Mouse (Mus musculus) Patski (cell line): ENCODE measurements at regions not wholly inside any gene's neighbourhood (a gene's known extent, or its start where the extent isn't known, plus 50 kb on each side); places are given as distances from the start of the nearest gene placed in this dataset.
"Not testable (repeated sequence)": the region's sequence is repeated elsewhere in the genome, so short reads cannot be mapped to it uniquely, and the experiment has no call there.

Source experiments
- ATAC-seq: fragments of 100-300 bp; one replicate; pipeline ENCODE4 v1.8.0; 2021
- CTCF ChIA-PET: fragments of 350-600 bp; sonication (Branson Sonifier 250); formaldehyde crosslinking; loops from one replicate; lab custom pipeline; 2022; ENCODE audit warnings: inconsistent platforms; lab: Charles Lee
- POLR2A ChIA-PET: fragments of 350-600 bp; sonication (Branson Sonifier 250); formaldehyde crosslinking; loops from one replicate; lab custom pipeline; 2022; ENCODE audit warnings: antibody characterized with exemption, inconsistent platforms; lab: Charles Lee
- DNase-seq: peaks from one replicate; pipeline ENCODE4 v3.0.0-alpha.2; 2011; ENCODE audit warnings: low read depth, low spot score
- H3K27me3 ChIP-seq: fragments of 371-371 bp; one replicate; pipeline ENCODE4 v1.5.1; 2021
- CTCF ChIP-seq: fragments of 100-300 bp; IDR thresholded peaks from one replicate; pipeline ENCODE4 v1.5.1; 2021
- in situ Hi-C: fragments of 300-500 bp; cut with MboI; formaldehyde crosslinking; loops from 3 replicates; pipeline ENCODE4 v1.11.1; 2018; ENCODE audit warnings: low pct_unique_long_range_greater_than_20kb, mixed read lengths

DNA sequence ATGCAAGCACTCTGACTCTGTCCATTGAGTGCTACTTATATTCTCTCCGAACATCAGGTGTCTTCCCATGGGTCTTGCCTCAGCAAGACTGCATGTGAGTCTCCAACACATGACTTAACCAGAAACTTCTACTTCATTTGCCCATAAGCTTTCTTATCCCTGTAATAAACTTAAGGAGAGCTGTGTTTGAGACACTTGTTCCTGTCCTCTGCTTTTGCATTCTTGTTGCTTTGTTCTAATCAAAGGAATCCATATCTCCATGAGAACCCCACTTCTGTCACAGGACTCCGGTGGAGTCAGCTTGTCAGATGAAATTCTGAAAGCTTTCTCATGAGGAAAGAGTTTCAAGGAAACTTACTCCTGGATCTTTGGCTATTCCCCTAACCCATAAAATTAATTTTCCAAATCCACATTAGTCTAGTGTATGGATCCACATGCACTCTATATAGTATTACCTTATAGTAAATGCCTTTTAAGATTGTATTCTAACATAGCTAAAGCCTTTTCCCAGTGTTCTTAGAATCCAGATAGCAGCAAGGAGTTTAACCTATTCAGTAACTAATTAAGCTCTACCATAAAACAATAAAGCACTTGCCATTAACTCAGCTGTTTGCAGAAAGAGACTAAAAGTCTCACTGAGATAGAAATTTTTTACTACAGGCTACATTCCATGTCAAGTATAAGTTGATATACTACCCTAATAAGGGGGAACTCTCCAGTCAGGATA, 397.4 kb downstream of the Grxcr1 start:
- ATAC-seq, POLR2A ChIA-PET, in situ Hi-C loops, DNase-seq, H3K27me3 ChIP-seq: not testable (repeated sequence)
- CTCF ChIA-PET: interaction anchor here (1.2 to 1.3 kb wide), 2 partner anchors 10 to 12 kb away, joined by 3 to 4 read pairs; no protein-coding TSS in a partner anchor

- no peaks in the 10 kb centered on the region for H3K27me3 ChIP-seq
- DNase-seq (no peak), ATAC-seq (no peak)
- TF ChIP-seq CTCF: no peak
- POLR2A ChIA-PET: no interaction called here
- CTCF ChIA-PET: no interaction called here
- in situ Hi-C loops: no loop called here
These were observed 438.5 kb downstream of the Grxcr1 start for GRCm38 (mm10) chr5:68470162-68470561.

- POLR2A ChIA-PET, ATAC-seq, DNase-seq, H3K27me3 ChIP-seq, in situ Hi-C loops, CTCF ChIA-PET: not testable (repeated sequence)
These were observed 439.7 kb downstream of the Grxcr1 start for GRCm38 (mm10) chr5:68471300-68471699.
